Mouse (Mus musculus) mesoderm, embryonic 11.5 days (tissue): ENCODE data around the gene Mgmt.

Experiments
- DNase-seq: peaks from one replicate; pipeline ENCODE4 v3.0.0-alpha.2; 2012; ENCODE audit warnings: low read depth, low spot score

Gene Mgmt

GRCm38 (mm10) chr7:136912901-136913300 is 18.5 kb downstream of the Mgmt start:
- no peak for DNase-seq

GRCm38 (mm10) chr7:136916021-136916420 is 21.6 kb downstream of the Mgmt start:
- no peak for DNase-seq

GRCm38 (mm10) chr7:136920976-136921755 is 26.8 kb downstream of the Mgmt start:
- DNase-seq: no peak

GRCm38 (mm10) chr7:136922230-136922629 is 27.8 kb downstream of the Mgmt start:
- DNase-seq: no peak

- no peak for DNase-seq
Observed at GRCm38 (mm10) chr7:136924610-136925260, 30.3 kb downstream of the Mgmt start.

DNA sequence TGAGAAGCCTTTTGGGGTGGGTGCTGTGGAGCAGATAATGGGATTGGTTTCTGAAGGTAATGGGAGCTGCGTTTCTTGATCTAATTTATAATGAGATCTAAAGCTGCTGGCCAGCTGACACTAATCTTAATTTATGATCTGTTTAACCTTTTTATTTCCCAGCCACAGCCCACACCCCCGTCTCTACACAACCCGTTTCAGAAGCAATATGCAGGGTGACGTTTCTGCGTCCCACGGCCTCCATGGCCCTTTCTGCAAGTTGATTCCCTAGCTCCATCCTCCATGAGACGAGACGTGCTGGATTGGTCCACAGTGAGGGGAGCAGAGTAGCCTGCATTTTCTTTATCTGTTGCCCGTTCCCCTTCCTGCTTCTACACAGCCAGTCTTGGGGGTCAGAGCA is 31.8 kb downstream of the Mgmt start:
- no peak for DNase-seq

DNA sequence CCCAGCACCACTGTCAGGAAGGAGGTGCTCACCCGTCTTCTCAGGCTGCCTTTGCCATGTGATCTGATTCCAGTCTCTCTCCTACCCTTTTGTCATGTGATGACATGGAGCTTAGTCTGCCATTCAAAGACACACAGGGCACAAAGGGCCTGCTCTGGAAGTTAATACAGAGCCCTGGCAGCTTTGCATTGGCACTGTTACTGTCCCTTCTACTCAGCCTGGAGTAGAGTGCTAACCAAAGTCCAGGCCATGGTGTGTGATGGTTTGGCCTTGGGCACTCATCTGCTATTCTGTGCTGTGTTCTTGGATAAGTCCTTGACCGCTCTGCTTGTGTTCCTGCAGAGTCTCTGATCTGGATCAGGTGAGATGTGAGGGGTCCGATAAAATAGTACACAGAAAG is 36.0 kb downstream of the Mgmt start:
- DNase-seq: no peak

DNA sequence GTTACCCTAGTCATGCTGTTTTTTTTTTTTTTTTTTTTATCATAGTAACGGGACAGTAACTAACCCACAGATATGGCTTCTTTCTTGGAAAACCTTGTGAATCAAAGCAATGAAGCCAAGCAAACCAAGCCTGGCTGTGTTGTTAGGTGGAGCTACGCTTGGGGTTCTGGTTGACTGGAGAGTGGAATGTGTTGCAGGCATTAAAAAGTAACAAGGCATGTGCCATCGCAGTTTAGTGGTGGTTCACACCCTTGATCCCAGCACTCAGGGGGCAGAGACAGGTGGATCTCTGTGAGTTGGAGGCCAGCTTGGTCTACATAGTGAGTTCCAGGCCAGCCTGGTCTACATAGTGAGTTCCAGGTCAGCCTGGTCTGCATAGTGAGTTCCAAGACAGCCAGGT is 39.0 kb downstream of the Mgmt start:
- DNase-seq: no peak

- DNase-seq: no peak
Observed at GRCm38 (mm10) chr7:136934336-136934735, 39.9 kb downstream of the Mgmt start.

DNA sequence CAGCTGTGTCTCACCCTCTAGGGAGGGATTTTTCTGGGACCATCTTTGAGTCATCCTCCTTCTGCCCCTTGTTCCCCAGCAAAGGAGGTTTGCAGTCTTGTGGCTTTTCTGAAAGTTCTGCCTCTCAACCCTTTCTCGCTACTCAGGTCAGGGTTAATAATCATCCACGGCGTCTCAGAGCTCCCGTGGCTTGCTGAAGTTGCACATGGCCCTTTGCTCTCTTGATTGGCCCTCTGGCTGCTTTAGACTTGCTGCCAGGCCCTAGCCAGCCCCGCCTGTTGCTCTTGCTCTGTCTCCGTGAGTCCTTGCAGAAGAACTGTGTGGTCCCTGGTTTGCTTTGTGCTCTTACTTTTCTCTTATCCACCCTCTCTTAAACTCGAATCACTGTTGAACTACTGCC is 40.4 kb downstream of the Mgmt start:
- no peak for DNase-seq

GRCm38 (mm10) chr7:136938371-136938770 is 44.0 kb downstream of the Mgmt start:
- DNase-seq: no peak

GRCm38 (mm10) chr7:136942414-136942813 is 48.0 kb downstream of the Mgmt start:
- no peak for DNase-seq

GRCm38 (mm10) chr7:136943886-136944285 is 49.5 kb downstream of the Mgmt start:
- no peak for DNase-seq

DNA sequence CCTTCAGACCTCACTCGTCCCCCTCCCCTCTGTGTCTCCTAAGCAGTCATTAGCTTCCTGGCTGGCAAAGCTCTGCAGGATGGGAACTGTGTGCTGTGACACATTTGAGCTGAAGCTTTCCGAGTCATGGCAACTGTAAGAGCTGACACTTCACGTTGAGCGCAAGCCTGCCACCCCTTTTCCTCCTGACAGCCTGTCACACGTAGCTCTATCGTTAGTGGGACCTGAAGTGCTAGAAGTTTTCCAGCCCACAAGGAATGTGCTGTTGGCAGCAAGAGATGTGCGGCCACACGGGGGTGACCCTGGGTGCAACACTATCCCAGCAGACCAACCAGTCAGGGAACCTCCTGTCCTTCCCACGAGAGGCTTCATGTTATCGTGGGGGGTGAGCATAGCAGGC is 51.3 kb downstream of the Mgmt start:
- DNase-seq: no peak

- no peak for DNase-seq
Observed at GRCm38 (mm10) chr7:136946131-136946530, 51.7 kb downstream of the Mgmt start.

- DNase-seq: peak; percentile 37
Observed at GRCm38 (mm10) chr7:136948275-136948810, 53.9 kb downstream of the Mgmt start.

DNA sequence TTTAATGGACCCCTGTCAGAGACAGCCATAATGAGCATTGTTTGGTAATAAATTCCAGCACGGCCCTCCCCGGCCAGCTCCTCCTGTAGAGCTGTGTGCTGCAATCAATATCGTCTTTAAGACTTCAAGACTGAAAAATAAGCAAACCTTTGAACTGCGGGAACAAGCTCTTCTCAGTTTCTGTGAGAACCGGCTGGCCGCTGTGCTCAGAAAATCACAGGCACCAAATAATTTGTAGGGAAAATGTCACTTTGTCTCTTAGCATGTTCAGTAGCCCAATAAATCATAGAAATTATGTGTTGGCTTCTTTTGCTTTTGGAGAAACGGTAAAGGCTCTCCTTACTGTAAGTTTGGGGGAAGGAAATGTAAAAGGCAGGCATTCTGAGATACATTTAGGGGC is 58.2 kb downstream of the Mgmt start:
- DNase-seq: peak; percentile 32

DNA sequence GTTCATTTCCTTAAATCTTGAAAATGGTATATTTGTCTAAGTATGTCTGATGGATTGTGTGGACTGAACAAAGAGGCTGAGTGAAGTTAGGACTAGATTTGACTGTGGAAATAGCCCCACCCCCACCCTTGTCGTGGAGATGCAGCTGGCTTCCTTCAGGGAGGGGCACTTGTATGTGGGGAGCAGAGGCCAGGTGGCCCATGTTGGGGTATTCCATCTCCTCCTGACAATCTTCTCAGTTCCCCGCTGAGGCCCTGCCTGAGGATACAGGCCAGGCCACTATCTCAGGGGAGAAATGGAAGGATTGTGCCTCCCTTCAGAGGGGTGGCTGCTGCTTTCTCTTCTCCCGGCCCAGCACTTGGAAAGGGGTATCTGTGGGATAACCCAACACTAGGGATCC is 58.8 kb downstream of the Mgmt start:
- peak; percentile 23 for DNase-seq

DNA sequence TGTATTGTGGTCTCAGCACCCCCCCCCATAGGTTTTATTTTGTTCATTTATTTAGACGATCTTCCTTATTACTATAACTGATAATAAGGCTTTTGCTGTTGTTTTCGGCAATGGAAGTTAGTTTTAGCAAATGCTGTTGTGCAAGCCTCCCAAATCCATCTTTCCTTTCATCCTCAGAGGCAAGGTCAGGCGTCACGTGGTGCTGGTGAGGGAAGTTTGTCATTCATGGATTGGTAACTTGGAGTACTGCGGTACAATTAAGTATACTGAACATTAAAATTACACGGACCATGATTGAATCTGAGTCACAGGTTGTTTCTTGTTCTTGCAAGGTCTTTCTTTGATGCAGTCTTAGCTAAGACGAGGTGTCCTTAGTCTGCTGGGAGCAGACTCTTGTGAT is 77.9 kb downstream of the Mgmt start:
- no peak for DNase-seq

DNA sequence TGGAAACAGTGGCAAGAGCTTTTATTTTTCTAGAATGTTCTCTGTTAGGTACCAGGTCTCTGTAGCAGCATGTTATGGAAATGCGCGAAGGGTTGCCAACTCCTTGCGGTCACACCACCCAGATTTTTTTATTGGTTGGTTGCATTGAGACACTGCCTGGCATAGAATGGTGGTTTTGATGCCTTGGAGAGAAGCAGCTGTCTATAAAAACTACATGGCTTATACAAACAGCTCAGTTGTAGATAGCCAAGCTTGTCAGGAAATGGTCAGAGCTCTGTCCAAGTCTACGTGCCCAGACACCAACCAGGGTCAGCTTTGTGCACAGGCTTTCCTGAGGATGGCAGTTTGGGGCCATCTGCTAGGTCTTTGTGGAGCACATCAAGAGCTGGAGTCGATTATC is 80.6 kb downstream of the Mgmt start:
- no peak for DNase-seq

- DNase-seq: no peak
Observed at GRCm38 (mm10) chr7:136997456-136997855, 103.0 kb downstream of the Mgmt start.

DNA sequence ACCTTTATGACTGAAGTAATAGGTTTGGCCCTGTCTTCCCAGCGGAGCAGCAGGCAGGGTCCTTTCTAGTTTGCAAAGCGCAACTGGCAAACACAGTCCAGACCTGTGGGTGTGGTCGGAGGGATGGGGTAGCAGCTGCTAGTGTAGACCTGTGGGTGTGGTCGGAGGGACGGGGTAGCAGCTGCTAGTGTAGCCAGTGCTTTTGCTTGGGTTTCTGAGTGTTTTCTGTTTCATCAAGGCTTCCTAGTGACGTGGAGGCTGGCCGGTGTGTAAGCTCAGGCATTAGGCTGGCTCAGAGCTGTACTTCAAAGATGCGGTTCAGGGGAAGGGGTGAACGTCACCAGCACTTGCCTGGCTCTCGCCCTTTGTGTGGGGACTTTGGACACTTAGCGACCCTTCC is 106.3 kb downstream of the Mgmt start:
- DNase-seq: peak; percentile 30

GRCm38 (mm10) chr7:137001215-137001614 is 106.8 kb downstream of the Mgmt start:
- no peak for DNase-seq
